Mouse (Mus musculus): ENCODE results near the gene Tmcc2. TPM values are rescaled to one million over a fixed set of nuclear protein-coding genes. Genes with fewer than 3 reads are reported as not detected.
"Not testable (repeated sequence)": the region's sequence is repeated elsewhere in the genome, so short reads cannot be mapped to it uniquely, and the experiment has no call there.

Tmcc2 gene
- polyA plus RNA-seq, 1 experiment from 2014 or later, result 33.9 TPM

GRCm38 (mm10) chr1:132364896-132365557 is 26.1 kb downstream of the Tmcc2 start:
- Histone ChIP-seq H3K9ac (0 out of 2 replicates have a peak overlapping the region, but pooled peaks have one; percentile 9), H3K4me3 (no peak overlapping the region), H3K9me3 (no peaks in the 10 kb centered on the region), H3K4me1 (replicated peaks) (peaks cover 32% of the 10 kb centered on the region), H3K36me3 (peaks cover 32% of the 10 kb centered on the region), H3K4me2 (no peak overlapping the region), H3K27ac (replicated peaks) (no peak overlapping the region), H3K27me3 (no peaks in the 10 kb centered on the region)
- no peak for ATAC-seq (ENCODE audit: low read depth)
- WGBS, result 87% methylated on average over 7 of the region's 7 CpGs

- Histone ChIP-seq H3K36me3 (peaks cover 39% of the 10 kb centered on the region), H3K27me3 (no peaks in the 10 kb centered on the region), H3K27ac (replicated peaks) (no peak overlapping the region), H3K4me3 (no peak overlapping the region), H3K4me2 (no peak overlapping the region), H3K4me1 (replicated peaks) (peaks cover 32% of the 10 kb centered on the region), H3K9me3 (no peaks in the 10 kb centered on the region), H3K9ac (peak overlapping the region; percentile 9; the same call in 1 of the 2 replicates)
- no peak for ATAC-seq (ENCODE audit: low read depth)
- WGBS, result 90% methylated on average over 3 of the region's 3 CpGs
Measured at GRCm38 (mm10) chr1:132364388-132364787, 26.7 kb downstream of the Tmcc2 start.

GRCm38 (mm10) chr1:132361959-132362358 is 29.1 kb downstream of the Tmcc2 start:
- Histone ChIP-seq H3K27me3 (no peaks in the 10 kb centered on the region), H3K4me1 (replicated peaks) (peaks cover 24% of the 10 kb centered on the region), H3K4me2 (no peak overlapping the region), H3K27ac (replicated peaks) (no peak overlapping the region), H3K4me3 (no peak overlapping the region), H3K9ac (no peak overlapping the region), H3K9me3 (no peaks in the 10 kb centered on the region), H3K36me3 (peaks cover 59% of the 10 kb centered on the region)
- 87% methylated on average over 6 of the region's 6 CpGs for WGBS
- ATAC-seq (ENCODE audit: low read depth), result no peak

GRCm38 (mm10) chr1:132356841-132357240 is 34.2 kb downstream of the Tmcc2 start:
- Histone ChIP-seq H3K36me3 (peaks cover 49% of the 10 kb centered on the region), H3K4me3 (no peak overlapping the region), H3K27ac (replicated peaks) (0 out of 2 replicates have a peak overlapping the region, but pooled peaks have one; percentile 7), H3K27me3 (no peaks in the 10 kb centered on the region), H3K4me1 (replicated peaks) (peaks cover 23% of the 10 kb centered on the region), H3K4me2 (no peak overlapping the region), H3K9ac (no peak overlapping the region), H3K9me3 (no peaks in the 10 kb centered on the region)
- WGBS, result 76% methylated on average over 1 of the region's 1 CpGs
- no peak; the same call in 1 of the 2 replicates for ATAC-seq (ENCODE audit: low read depth)

- Histone ChIP-seq H3K36me3 (peaks cover 39% of the 10 kb centered on the region), H3K27me3 (no peaks in the 10 kb centered on the region), H3K4me1 (replicated peaks) (peaks cover 23% of the 10 kb centered on the region), H3K9ac (0 out of 2 replicates have a peak overlapping the region, but pooled peaks have one; percentile 13), H3K27ac (replicated peaks) (peak overlapping the region; percentile 49; the same call in 1 of the 2 replicates), H3K4me3 (no peak overlapping the region), H3K9me3 (no peaks in the 10 kb centered on the region), H3K4me2 (no peak overlapping the region)
- ATAC-seq (ENCODE audit: low read depth), result peak; percentile 79
- WGBS, result 0% methylated on average over 3 of the region's 3 CpGs
Measured at GRCm38 (mm10) chr1:132355841-132356242, 35.2 kb downstream of the Tmcc2 start.

GRCm38 (mm10) chr1:132355162-132355601 is 35.9 kb downstream of the Tmcc2 start:
- Histone ChIP-seq H3K27ac (replicated peaks) (0 out of 2 replicates have a peak overlapping the region, but pooled peaks have one; percentile 49), H3K36me3 (peaks cover 32% of the 10 kb centered on the region), H3K9ac (0 out of 2 replicates have a peak overlapping the region, but pooled peaks have one; percentile 13), H3K4me3 (no peak overlapping the region), H3K4me1 (replicated peaks) (peaks cover 23% of the 10 kb centered on the region), H3K27me3 (no peaks in the 10 kb centered on the region), H3K9me3 (no peaks in the 10 kb centered on the region), H3K4me2 (no peak overlapping the region)
- WGBS, result 56% methylated on average over 6 of the region's 6 CpGs
- no peak for ATAC-seq (ENCODE audit: low read depth)

GRCm38 (mm10) chr1:132354234-132354633 is 36.8 kb downstream of the Tmcc2 start:
- ATAC-seq (ENCODE audit: low read depth), result no peak
- H3K27ac ChIP-seq (replicated peaks), result no peak overlapping the region
- H3K9ac ChIP-seq, result no peak overlapping the region
- H3K9me3 ChIP-seq, result no peaks in the 10 kb centered on the region
- H3K27me3 ChIP-seq, result no peaks in the 10 kb centered on the region
- H3K4me3 ChIP-seq, result no peak overlapping the region
- H3K36me3 ChIP-seq, result peaks cover 23% of the 10 kb centered on the region
- no peak overlapping the region for H3K4me2 ChIP-seq
- peaks cover 23% of the 10 kb centered on the region for H3K4me1 ChIP-seq (replicated peaks)
- WGBS, result 83% methylated on average over 9 of the region's 9 CpGs

GRCm38 (mm10) chr1:132353389-132353788 is 37.7 kb downstream of the Tmcc2 start:
- ATAC-seq (ENCODE audit: low read depth), result no peak

GRCm38 (mm10) chr1:132351058-132351457 is 40.0 kb downstream of the Tmcc2 start:
- Histone ChIP-seq H3K4me2 (no peak overlapping the region), H3K27me3 (no peaks in the 10 kb centered on the region), H3K9me3 (no peaks in the 10 kb centered on the region), H3K36me3 (no peaks in the 10 kb centered on the region), H3K4me1 (replicated peaks) (peaks cover 13% of the 10 kb centered on the region), H3K27ac (replicated peaks) (no peak overlapping the region), H3K9ac (no peak overlapping the region), H3K4me3 (no peak overlapping the region)
- WGBS, result 97% methylated on average over 4 of the region's 4 CpGs
- ATAC-seq (ENCODE audit: low read depth), result no peak

More at GRCm38 (mm10) chr1:132353389-132353788, 37.7 kb downstream of the Tmcc2 start:
- Histone ChIP-seq H3K4me1 (replicated peaks) (peaks cover 23% of the 10 kb centered on the region), H3K4me3 (no peak overlapping the region), H3K9me3 (no peaks in the 10 kb centered on the region), H3K4me2 (no peak overlapping the region), H3K27me3 (no peaks in the 10 kb centered on the region), H3K27ac (replicated peaks) (no peak overlapping the region), H3K9ac (no peak overlapping the region), H3K36me3 (peaks cover 14% of the 10 kb centered on the region)
- 70% methylated on average over 5 of the region's 5 CpGs for WGBS

GRCm38 (mm10) chr1:132349601-132350000 is 41.5 kb downstream of the Tmcc2 start:
- H3K9ac ChIP-seq; H3K9me3 ChIP-seq; H3K36me3 ChIP-seq; H3K27ac ChIP-seq (replicated peaks); H3K4me3 ChIP-seq; ATAC-seq (ENCODE audit: low read depth); H3K4me2 ChIP-seq; H3K4me1 ChIP-seq (replicated peaks); H3K27me3 ChIP-seq: not testable (repeated sequence)
- 98% methylated on average over 3 of the region's 3 CpGs for whole genome bisulfite sequencing

GRCm38 (mm10) chr1:132349049-132349448 is 42.0 kb downstream of the Tmcc2 start:
- ATAC-seq (ENCODE audit: low read depth), result not testable (repeated sequence)

GRCm38 (mm10) chr1:132348401-132348800 is 42.7 kb downstream of the Tmcc2 start:
- Histone ChIP-seq H3K27ac (replicated peaks) (no peak overlapping the region), H3K9ac (no peak overlapping the region), H3K9me3 (no peaks in the 10 kb centered on the region), H3K36me3 (no peaks in the 10 kb centered on the region), H3K4me3 (no peak overlapping the region), H3K4me1 (replicated peaks) (no peaks in the 10 kb centered on the region), H3K4me2 (no peak overlapping the region), H3K27me3 (no peaks in the 10 kb centered on the region)
- WGBS, result 85% methylated on average over 5 of the region's 5 CpGs
- no peak for ATAC-seq (ENCODE audit: low read depth)

More at GRCm38 (mm10) chr1:132349049-132349448, 42.0 kb downstream of the Tmcc2 start:
- not testable (repeated sequence) for H3K4me1 ChIP-seq (replicated peaks); H3K4me2 ChIP-seq; H3K27me3 ChIP-seq; H3K4me3 ChIP-seq; H3K36me3 ChIP-seq; H3K9ac ChIP-seq; H3K9me3 ChIP-seq; H3K27ac ChIP-seq (replicated peaks)

GRCm38 (mm10) chr1:132346951-132347350 is 44.1 kb downstream of the Tmcc2 start:
- H3K9me3 ChIP-seq, result no peaks in the 10 kb centered on the region
- no peaks in the 10 kb centered on the region for H3K27me3 ChIP-seq
- no peaks in the 10 kb centered on the region for H3K4me1 ChIP-seq (replicated peaks)
- H3K4me3 ChIP-seq, result no peak overlapping the region
- no peaks in the 10 kb centered on the region for H3K36me3 ChIP-seq
- H3K9ac ChIP-seq, result no peak overlapping the region
- ATAC-seq (ENCODE audit: low read depth), result no peak
- no peak overlapping the region for H3K4me2 ChIP-seq
- H3K27ac ChIP-seq (replicated peaks), result no peak overlapping the region

Data from neural tube, embryonic 13.5 days (tissue).